Mouse (Mus musculus): ENCODE measurements around the gene Me3. TPM values are rescaled to one million over a fixed set of nuclear protein-coding genes. Genes with fewer than 3 reads are reported as not detected.

The Me3 gene
- total RNA-seq, 1 experiment = 0.13 TPM

DNA sequence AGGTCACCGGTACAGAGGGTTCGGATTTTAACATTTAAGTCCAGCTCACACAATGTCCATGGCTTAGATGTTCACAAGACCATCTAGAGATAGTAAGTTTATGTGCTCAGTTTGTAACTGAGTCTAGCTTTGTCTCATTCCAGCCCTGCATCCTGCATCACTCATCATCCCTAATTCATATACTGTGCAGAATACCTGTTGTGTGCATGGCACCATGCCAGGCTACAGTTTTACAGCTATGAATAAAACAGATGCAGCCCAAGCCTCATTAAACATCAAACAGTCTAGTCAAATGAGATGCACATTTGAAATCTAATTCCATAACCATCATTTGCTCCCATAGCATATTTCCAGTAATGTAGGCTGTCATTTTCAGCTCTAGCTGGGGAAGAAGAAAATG, 143.7 kb downstream of the Me3 start:
- in situ Hi-C loops (cut with MboI; ENCODE audit: low sequenced_read_pairs in 2 of 2, unreplicated experiment in 2 of 2) = no loop called here
- TF ChIP-seq ZC3H11A (IDR thresholded peaks at IDR 0.05; ENCODE audit: borderline replicate concordance, low read depth, low read length) (no peak), MAFK (IDR thresholded peaks at IDR 0.05; ENCODE audit: insufficient read depth, low read depth, low read length) (no peak), CHD2 (IDR thresholded peaks at IDR 0.05; ENCODE audit: low read depth, low read length) (no peak), ZNF384 (IDR thresholded peaks at IDR 0.05; ENCODE audit: low read depth, low read length) (no peak), HCFC1 (IDR thresholded peaks at IDR 0.05; ENCODE audit: borderline replicate concordance, insufficient read depth, low read length) (no peak)
- DNase-seq (ENCODE audit: low read depth, low spot score) = no peak
- H3K4me1 ChIP-seq (ENCODE audit: control insufficient read depth in 2 of 2, insufficient read depth in 2 of 2, low read length in 2 of 2, poor library complexity in 1 of 2) = peaks cover 4 to 5% of the 10 kb centered on the region in 2 experiments; a peak in 2 of 4 replicates
- no peak overlapping the region for H3K4me3 ChIP-seq (ENCODE audit: insufficient read depth in 1 of 2, low read depth in 1 of 2, low read length in 2 of 2, poor library complexity in 1 of 2, severe bottlenecking in 1 of 2)
- H3K9ac ChIP-seq (ENCODE audit: insufficient read depth, low read depth, low read length, poor library complexity, severe bottlenecking) = no peak overlapping the region
- no peak overlapping the region for H3K27ac ChIP-seq (ENCODE audit: insufficient read depth, low read depth, low read length, poor library complexity, severe bottlenecking)
- H3K9me3 ChIP-seq (ENCODE audit: control insufficient read depth, insufficient read depth, low read depth, low read length) = no peaks in the 10 kb centered on the region
- H3K36me3 ChIP-seq (ENCODE audit: control insufficient read depth, insufficient read depth, low read length, poor library complexity, severe bottlenecking) = no peaks in the 10 kb centered on the region

DNA sequence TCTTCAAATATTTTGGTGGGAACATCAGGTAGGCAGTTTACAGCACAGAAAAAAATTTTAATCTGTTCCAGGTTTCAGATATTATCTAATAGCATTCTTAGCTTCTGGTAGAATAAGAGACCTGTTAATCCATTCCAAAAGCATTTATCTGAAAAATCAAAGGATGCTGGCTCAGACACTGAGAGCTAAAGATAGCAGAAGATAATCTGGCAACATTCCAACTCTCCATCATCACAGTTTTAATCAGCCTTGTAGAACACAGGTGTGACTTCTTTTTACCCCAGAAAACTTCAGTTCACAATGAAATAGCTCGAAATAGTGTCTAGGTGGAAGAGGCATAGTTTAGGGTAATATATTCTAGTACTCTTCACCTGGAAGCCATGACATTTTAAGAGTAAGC, 149.2 kb downstream of the Me3 start:
- in situ Hi-C loops (cut with MboI; ENCODE audit: low sequenced_read_pairs in 2 of 2, unreplicated experiment in 2 of 2) = no loop called here
- no peak overlapping the region for H3K9ac ChIP-seq (ENCODE audit: insufficient read depth, low read depth, low read length, poor library complexity, severe bottlenecking)
- no peak overlapping the region for H3K4me3 ChIP-seq (ENCODE audit: insufficient read depth in 1 of 2, low read depth in 1 of 2, low read length in 2 of 2, poor library complexity in 1 of 2, severe bottlenecking in 1 of 2)
- H3K27ac ChIP-seq (ENCODE audit: insufficient read depth, low read depth, low read length, poor library complexity, severe bottlenecking) = no peak overlapping the region
- DNase-seq (ENCODE audit: low read depth, low spot score) = no peak
- TF ChIP-seq HCFC1 (IDR thresholded peaks at IDR 0.05; ENCODE audit: borderline replicate concordance, insufficient read depth, low read length) (no peak), ZC3H11A (IDR thresholded peaks at IDR 0.05; ENCODE audit: borderline replicate concordance, low read depth, low read length) (no peak), ZNF384 (IDR thresholded peaks at IDR 0.05; ENCODE audit: low read depth, low read length) (no peak), MAFK (IDR thresholded peaks at IDR 0.05; ENCODE audit: insufficient read depth, low read depth, low read length) (no peak), CHD2 (IDR thresholded peaks at IDR 0.05; ENCODE audit: low read depth, low read length) (no peak)
- H3K36me3 ChIP-seq (ENCODE audit: control insufficient read depth, insufficient read depth, low read length, poor library complexity, severe bottlenecking) = no peaks in the 10 kb centered on the region
- no peaks in the 10 kb centered on the region for H3K4me1 ChIP-seq (ENCODE audit: control insufficient read depth in 2 of 2, insufficient read depth in 2 of 2, low read length in 2 of 2, poor library complexity in 1 of 2)
- H3K9me3 ChIP-seq (ENCODE audit: control insufficient read depth, insufficient read depth, low read depth, low read length) = no peaks in the 10 kb centered on the region

DNA sequence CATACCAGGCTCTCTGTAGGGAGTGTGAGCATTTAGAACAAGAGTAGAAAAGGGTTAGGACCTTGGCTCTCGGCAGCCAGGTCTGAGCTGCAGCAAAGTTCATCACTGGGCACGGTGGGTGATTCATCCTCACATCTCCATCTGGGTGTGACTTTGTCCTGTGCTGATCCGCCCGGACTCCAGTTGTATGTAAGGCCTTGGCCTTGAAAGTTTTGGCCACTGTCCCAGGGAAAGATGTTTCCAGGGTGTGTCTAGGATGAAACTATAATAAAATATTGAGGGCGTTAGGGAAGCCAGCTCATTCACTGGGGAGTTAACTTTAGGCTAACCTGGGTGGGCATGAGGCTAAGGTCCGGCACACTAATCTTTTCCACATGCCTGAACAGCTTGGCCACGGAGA, 155.5 kb downstream of the Me3 start:
- H3K36me3 ChIP-seq (ENCODE audit: control insufficient read depth, insufficient read depth, low read length, poor library complexity, severe bottlenecking) = no peaks in the 10 kb centered on the region
- H3K4me1 ChIP-seq (ENCODE audit: control insufficient read depth in 2 of 2, insufficient read depth in 2 of 2, low read length in 2 of 2, poor library complexity in 1 of 2) = no peaks in the 10 kb centered on the region
- TF ChIP-seq HCFC1 (IDR thresholded peaks at IDR 0.05; ENCODE audit: borderline replicate concordance, insufficient read depth, low read length) = no peak
- no peak for TF ChIP-seq CHD2 (IDR thresholded peaks at IDR 0.05; ENCODE audit: low read depth, low read length)
- TF ChIP-seq ZNF384 (IDR thresholded peaks at IDR 0.05; ENCODE audit: low read depth, low read length) = no peak
- no peak for TF ChIP-seq MAFK (IDR thresholded peaks at IDR 0.05; ENCODE audit: insufficient read depth, low read depth, low read length)
- no peak for TF ChIP-seq ZC3H11A (IDR thresholded peaks at IDR 0.05; ENCODE audit: borderline replicate concordance, low read depth, low read length)
- H3K9me3 ChIP-seq (ENCODE audit: control insufficient read depth, insufficient read depth, low read depth, low read length) = no peaks in the 10 kb centered on the region
- DNase-seq (ENCODE audit: low read depth, low spot score) = no peak
- no peak overlapping the region for H3K4me3 ChIP-seq (ENCODE audit: insufficient read depth in 1 of 2, low read depth in 1 of 2, low read length in 2 of 2, poor library complexity in 1 of 2, severe bottlenecking in 1 of 2)
- in situ Hi-C loops (cut with MboI; ENCODE audit: low sequenced_read_pairs in 2 of 2, unreplicated experiment in 2 of 2) = no loop called here
- no peak overlapping the region for H3K9ac ChIP-seq (ENCODE audit: insufficient read depth, low read depth, low read length, poor library complexity, severe bottlenecking)
- no peak overlapping the region for H3K27ac ChIP-seq (ENCODE audit: insufficient read depth, low read depth, low read length, poor library complexity, severe bottlenecking)

DNA sequence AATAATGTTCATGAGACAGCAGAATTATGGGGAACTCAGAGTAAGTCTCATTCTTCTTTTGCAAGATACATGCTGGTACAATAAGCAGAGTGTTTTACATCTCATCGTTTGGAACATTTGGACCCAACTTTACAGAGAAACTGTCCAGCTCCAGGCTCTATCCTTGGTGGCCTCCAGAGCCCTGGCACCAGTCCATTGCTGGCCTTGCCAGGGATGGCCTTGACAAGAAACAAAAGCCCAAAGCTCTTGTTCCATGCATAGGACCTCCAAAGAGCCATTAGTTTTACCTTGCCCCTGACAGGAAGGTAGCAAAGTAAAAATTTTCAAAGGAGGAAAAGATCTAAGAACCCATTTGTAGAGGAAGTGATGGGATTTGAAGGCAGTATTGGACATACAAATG, 160.4 kb downstream of the Me3 start:
- no peak overlapping the region for H3K27ac ChIP-seq (ENCODE audit: insufficient read depth, low read depth, low read length, poor library complexity, severe bottlenecking)
- in situ Hi-C loops (cut with MboI; ENCODE audit: low sequenced_read_pairs in 2 of 2, unreplicated experiment in 2 of 2) = no loop called here
- no peaks in the 10 kb centered on the region for H3K36me3 ChIP-seq (ENCODE audit: control insufficient read depth, insufficient read depth, low read length, poor library complexity, severe bottlenecking)
- H3K9ac ChIP-seq (ENCODE audit: insufficient read depth, low read depth, low read length, poor library complexity, severe bottlenecking) = no peak overlapping the region
- TF ChIP-seq ZC3H11A (IDR thresholded peaks at IDR 0.05; ENCODE audit: borderline replicate concordance, low read depth, low read length) (no peak), CHD2 (IDR thresholded peaks at IDR 0.05; ENCODE audit: low read depth, low read length) (no peak), HCFC1 (IDR thresholded peaks at IDR 0.05; ENCODE audit: borderline replicate concordance, insufficient read depth, low read length) (no peak), MAFK (IDR thresholded peaks at IDR 0.05; ENCODE audit: insufficient read depth, low read depth, low read length) (no peak), ZNF384 (IDR thresholded peaks at IDR 0.05; ENCODE audit: low read depth, low read length) (no peak)
- DNase-seq (ENCODE audit: low read depth, low spot score) = no peak
- H3K4me3 ChIP-seq (ENCODE audit: insufficient read depth in 1 of 2, low read depth in 1 of 2, low read length in 2 of 2, poor library complexity in 1 of 2, severe bottlenecking in 1 of 2) = no peak overlapping the region
- H3K4me1 ChIP-seq (ENCODE audit: control insufficient read depth in 2 of 2, insufficient read depth in 2 of 2, low read length in 2 of 2, poor library complexity in 1 of 2) = no peaks in the 10 kb centered on the region
- no peaks in the 10 kb centered on the region for H3K9me3 ChIP-seq (ENCODE audit: control insufficient read depth, insufficient read depth, low read depth, low read length)

DNA sequence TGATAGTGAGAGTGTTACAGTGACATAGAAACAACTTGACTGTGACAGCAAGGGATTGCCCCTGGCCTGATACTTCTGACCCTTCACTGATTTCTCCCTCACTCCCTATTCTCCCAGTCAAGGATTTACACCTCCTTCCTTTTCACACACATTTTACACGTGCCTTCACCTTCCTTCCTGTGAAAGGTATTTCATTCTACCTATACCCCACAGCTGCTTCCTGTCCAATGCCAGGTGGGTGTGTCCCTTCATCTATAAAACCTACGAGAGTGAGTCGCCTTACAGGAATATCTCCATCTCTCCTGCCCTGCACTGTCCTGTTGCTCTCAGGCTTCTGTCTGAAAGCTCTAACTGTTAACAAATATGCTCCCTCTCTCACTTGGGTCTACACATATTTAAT, 163.2 kb downstream of the Me3 start:
- Histone ChIP-seq H3K27ac (ENCODE audit: insufficient read depth, low read depth, low read length, poor library complexity, severe bottlenecking) (no peak overlapping the region), H3K36me3 (ENCODE audit: control insufficient read depth, insufficient read depth, low read length, poor library complexity, severe bottlenecking) (no peaks in the 10 kb centered on the region), H3K9me3 (ENCODE audit: control insufficient read depth, insufficient read depth, low read depth, low read length) (no peaks in the 10 kb centered on the region), H3K4me1 (ENCODE audit: control insufficient read depth in 2 of 2, insufficient read depth in 2 of 2, low read length in 2 of 2, poor library complexity in 1 of 2) (no peaks in the 10 kb centered on the region), H3K4me3 (ENCODE audit: insufficient read depth in 1 of 2, low read depth in 1 of 2, low read length in 2 of 2, poor library complexity in 1 of 2, severe bottlenecking in 1 of 2) (no peak overlapping the region), H3K9ac (ENCODE audit: insufficient read depth, low read depth, low read length, poor library complexity, severe bottlenecking) (no peak overlapping the region)
- TF ChIP-seq MAFK (IDR thresholded peaks at IDR 0.05; ENCODE audit: insufficient read depth, low read depth, low read length) = no peak
- no peak for TF ChIP-seq CHD2 (IDR thresholded peaks at IDR 0.05; ENCODE audit: low read depth, low read length)
- no peak for TF ChIP-seq HCFC1 (IDR thresholded peaks at IDR 0.05; ENCODE audit: borderline replicate concordance, insufficient read depth, low read length)
- in situ Hi-C loops (cut with MboI; ENCODE audit: low sequenced_read_pairs in 2 of 2, unreplicated experiment in 2 of 2) = no loop called here
- no peak for DNase-seq (ENCODE audit: low read depth, low spot score)
